Mouse (Mus musculus) stomach, postnatal 0 days (tissue): Measurements from ENCODE around the gene Creb3l4. TPM values are rescaled to one million over a fixed set of nuclear protein-coding genes. Genes with fewer than 3 reads are reported as not detected.
A peak's percentile ranks its signal among the peaks of the same experiment; 100 is the strongest.

Experiments
- ATAC-seq: fragments of 200-750 bp; cut with Nextera tagmentation; 2 replicates; pipeline ENCODE4 v1.8.0; 2017; ENCODE audit not compliant: low FRiP score, low TSS enrichment
- DNase-seq: peaks from one replicate; pipeline ENCODE4 v3.0.0-alpha.2; 2016; ENCODE audit warnings: low spot score
- H3K27ac ChIP-seq: fragments of 300-500 bp; sonication (generic); replicated peaks from 2 replicates; pipeline ENCODE4 v1.5.1; 2014; ENCODE audit warnings: mild to moderate bottlenecking, control low read depth
- H3K27me3 ChIP-seq: fragments of 300-500 bp; sonication (generic); 2 replicates; pipeline ENCODE4 v1.6.1; 2014; ENCODE audit warnings: low read length; ENCODE audit not compliant: control insufficient read depth, insufficient read depth
- H3K36me3 ChIP-seq: fragments of 300-500 bp; sonication (generic); 2 replicates; pipeline ENCODE4 v1.6.1; 2014; ENCODE audit warnings: low read length, mixed read lengths; ENCODE audit not compliant: control insufficient read depth, insufficient read depth
- H3K4me1 ChIP-seq: fragments of 300-500 bp; sonication (generic); replicated peaks from 2 replicates; pipeline ENCODE4 v1.6.1; 2014; ENCODE audit warnings: antibody characterized with exemption; ENCODE audit not compliant: control insufficient read depth, insufficient read depth
- H3K4me2 ChIP-seq: fragments of 300-500 bp; sonication (generic); replicated peaks from 2 replicates; pipeline ENCODE4 v1.6.1; 2014; ENCODE audit warnings: low read depth, mild to moderate bottlenecking, control low read depth, moderate library complexity
- H3K4me3 ChIP-seq: fragments of 300-500 bp; sonication (generic); 2 replicates; pipeline ENCODE4 v1.5.1; 2014; ENCODE audit warnings: low read depth, low read length, control low read depth
- H3K9ac ChIP-seq: fragments of 300-500 bp; sonication (generic); 2 replicates; pipeline ENCODE4 v1.6.1; 2014; ENCODE audit warnings: mild to moderate bottlenecking, low read length, control low read depth, mixed read lengths
- H3K9me3 ChIP-seq: fragments of 300-500 bp; sonication (generic); 2 replicates; pipeline ENCODE4 v1.6.1; 2016; ENCODE audit warnings: low read length; ENCODE audit not compliant: control insufficient read depth
- CTCF ChIP-seq: IDR thresholded peaks from 2 replicates; pipeline ENCODE4 v1.5.1; 2016; ENCODE audit warnings: antibody characterized with exemption, low read depth, mild to moderate bottlenecking, moderate library complexity
- EP300 ChIP-seq: optimal IDR thresholded peaks from 2 replicates; pipeline ENCODE3; 2016; ENCODE audit warnings: antibody characterized with exemption
- WGBS: fragments of 180-500 bp; shearing (Covaris S2); extraction: QIAGEN DNeasy Blood & Tissue Kit; methylation state at CpG from one replicate; pipeline ENCODE4 v1.1.7; 2014; 5-methylcytosine and 5-hydroxymethylcytosine counted together
- polyA plus RNA-seq: library from polyadenylated mRNA; unstranded; fragments of >200 nt; fragmentation: Nextera tagmentation; extraction: Ambion mirVana; gene quantifications from 2 replicates; pipeline ENCODE4 v1.2.1, GENCODE M21; 2015

Creb3l4 gene
- polyA plus RNA-seq, 1 experiment from 2014 or later = 41.9 TPM

GRCm38 (mm10) chr3:90222941-90223340 is 20.4 kb downstream of the Creb3l4 start:
- Histone ChIP-seq H3K27me3 (no peaks in the 10 kb centered on the region), H3K4me3 (no peak overlapping the region), H3K4me1 (no peaks in the 10 kb centered on the region), H3K9me3 (no peaks in the 10 kb centered on the region), H3K36me3 (no peaks in the 10 kb centered on the region), H3K4me2 (no peak overlapping the region), H3K9ac (no peak overlapping the region), H3K27ac (no peak overlapping the region)
- ATAC-seq (no peak), DNase-seq (no peak)
- 72% methylated on average over 3 of the region's 3 CpGs for whole genome bisulfite sequencing
- no peak for TF ChIP-seq CTCF
- no peak for TF ChIP-seq EP300

GRCm38 (mm10) chr3:90222455-90222854 is 20.9 kb downstream of the Creb3l4 start:
- TF ChIP-seq EP300 (no peak), CTCF (no peak)
- no peak for DNase-seq

GRCm38 (mm10) chr3:90221123-90221522 is 22.2 kb downstream of the Creb3l4 start:
- no peaks in the 10 kb centered on the region for H3K36me3 ChIP-seq
- H3K4me2 ChIP-seq = peak overlapping the region; percentile 78
- 13% methylated on average over 5 of the region's 5 CpGs for WGBS
- peak overlapping the region; percentile 13; the same call in 1 of the 2 replicates for H3K27ac ChIP-seq
- TF ChIP-seq CTCF (no peak), EP300 (no peak)
- peak overlapping the region; percentile 54 for H3K4me3 ChIP-seq
- no peak for ATAC-seq
- no peaks in the 10 kb centered on the region for H3K27me3 ChIP-seq
- peak overlapping the region; percentile 74 for H3K9ac ChIP-seq
- DNase-seq = no peak
- no peaks in the 10 kb centered on the region for H3K4me1 ChIP-seq
- H3K9me3 ChIP-seq = no peaks in the 10 kb centered on the region

More at GRCm38 (mm10) chr3:90222455-90222854, 20.9 kb downstream of the Creb3l4 start:
- Histone ChIP-seq H3K27ac (no peak overlapping the region), H3K36me3 (no peaks in the 10 kb centered on the region), H3K9me3 (no peaks in the 10 kb centered on the region), H3K4me2 (no peak overlapping the region), H3K9ac (no peak overlapping the region), H3K27me3 (no peaks in the 10 kb centered on the region), H3K4me1 (no peaks in the 10 kb centered on the region), H3K4me3 (no peak overlapping the region)
- WGBS = 85% methylated on average over 4 of the region's 4 CpGs
- no peak for ATAC-seq

- H3K9ac ChIP-seq = peak overlapping the region; percentile 74
- H3K27me3 ChIP-seq = no peaks in the 10 kb centered on the region
- peak; percentile 84 for DNase-seq
- H3K4me3 ChIP-seq = peak overlapping the region; percentile 54
- H3K36me3 ChIP-seq = no peaks in the 10 kb centered on the region
- no peaks in the 10 kb centered on the region for H3K4me1 ChIP-seq
- ATAC-seq = peak; percentile 86
- H3K4me2 ChIP-seq = peak overlapping the region; percentile 78
- no peaks in the 10 kb centered on the region for H3K9me3 ChIP-seq
- H3K27ac ChIP-seq = peak overlapping the region; percentile 88
- TF ChIP-seq CTCF (no peak), EP300 (no peak)
- WGBS = 0% methylated on average over 19 of the region's 20 CpGs
Observed at GRCm38 (mm10) chr3:90220531-90220951, 22.8 kb downstream of the Creb3l4 start.

GRCm38 (mm10) chr3:90220088-90220487 is 23.2 kb downstream of the Creb3l4 start:
- no peaks in the 10 kb centered on the region for H3K9me3 ChIP-seq
- peak overlapping the region; percentile 88 for H3K27ac ChIP-seq
- ATAC-seq = peak; percentile 62
- H3K36me3 ChIP-seq = no peaks in the 10 kb centered on the region
- peak; percentile 41 for DNase-seq
- H3K4me3 ChIP-seq = peak overlapping the region; percentile 54
- WGBS = 7% methylated on average over 6 of the region's 6 CpGs
- peak overlapping the region; percentile 74 for H3K9ac ChIP-seq
- no peaks in the 10 kb centered on the region for H3K4me1 ChIP-seq
- no peaks in the 10 kb centered on the region for H3K27me3 ChIP-seq
- peak; percentile 84 for TF ChIP-seq CTCF
- TF ChIP-seq EP300 = no peak
- H3K4me2 ChIP-seq = peak overlapping the region; percentile 78

GRCm38 (mm10) chr3:90215825-90216380 is 27.4 kb downstream of the Creb3l4 start:
- TF ChIP-seq EP300 = no peak
- TF ChIP-seq CTCF = peak; percentile 50
- no peak overlapping the region for H3K27ac ChIP-seq
- 45% methylated on average over 1 of the region's 1 CpGs for whole genome bisulfite sequencing
- no peak overlapping the region for H3K9ac ChIP-seq
- DNase-seq = no peak
- no peak for ATAC-seq
- no peak overlapping the region for H3K4me3 ChIP-seq
- H3K36me3 ChIP-seq = no peaks in the 10 kb centered on the region
- H3K27me3 ChIP-seq = no peaks in the 10 kb centered on the region
- H3K9me3 ChIP-seq = no peaks in the 10 kb centered on the region
- H3K4me1 ChIP-seq = peaks cover 4% of the 10 kb centered on the region; the same call in 1 of the 2 replicates
- H3K4me2 ChIP-seq = no peak overlapping the region
